In genomic region chr5:150654548-150654947, GRCm38 (mm10) we compare ENCODE assay signal across 16 mouse cellular contexts.
"Had no signal": no experiment of that assay in that cellular context is flagged by ENCODE, and none has a peak within 500 bp of the region (broad histone marks: within the 10 kb centered on the region; RNA-seq: fewer than 3 reads in every experiment).

No protein-coding gene starts in this region.

- H3K36me3 ChIP-seq: midbrain, embryonic 13.5 days; midbrain, embryonic 15.5 days had no signal

- H3K4me1 ChIP-seq: neural tube, embryonic 12.5 days had no signal

- DNase-seq: liver, postnatal 0 days; lung, embryonic 14.5 days; lung, postnatal 10 days; right cerebral cortex, postnatal 14 days; thymus, adult 2 months; thymus, postnatal 25 days; thymus, postnatal 4 days had no signal

- ATAC-seq: liver, postnatal 0 days; midbrain, embryonic 13.5 days; midbrain, embryonic 15.5 days had no signal

- H3K9me3 ChIP-seq: liver, embryonic 15.5 days; megakaryocyte, embryonic 14.5 days; midbrain, embryonic 13.5 days; midbrain, embryonic 15.5 days; neural tube, embryonic 12.5 days; stomach, embryonic 15.5 days had no signal

- H3K27ac ChIP-seq: liver, embryonic 15.5 days; macrophage; midbrain, embryonic 13.5 days; midbrain, embryonic 15.5 days; neural tube, embryonic 12.5 days; stomach, embryonic 15.5 days; stomach, postnatal 0 days had no signal

- H3K9ac ChIP-seq: liver, embryonic 15.5 days; liver, postnatal 0 days; lung, embryonic 14.5 days; midbrain, embryonic 13.5 days; midbrain, embryonic 15.5 days; neural tube, embryonic 12.5 days; stomach, embryonic 15.5 days had no signal

- H3K27me3 ChIP-seq: liver, embryonic 15.5 days; megakaryocyte, embryonic 14.5 days; midbrain, embryonic 13.5 days; midbrain, embryonic 15.5 days; neural tube, embryonic 12.5 days; stomach, embryonic 15.5 days had no signal

- H3K4me3 ChIP-seq: liver, embryonic 15.5 days; megakaryocyte, embryonic 14.5 days; midbrain, embryonic 13.5 days; midbrain, embryonic 15.5 days; neural tube, embryonic 12.5 days; stomach, embryonic 15.5 days had no signal

- H3K4me2 ChIP-seq: liver, embryonic 15.5 days; lung, embryonic 14.5 days; midbrain, embryonic 11.5 days; midbrain, embryonic 13.5 days; midbrain, embryonic 15.5 days; neural tube, embryonic 12.5 days; stomach, embryonic 15.5 days had no signal
